Mouse (Mus musculus) erythroblast, adult 5-6 weeks (primary cell): ENCODE data around the gene Tacc2. TPM values are rescaled to one million over a fixed set of nuclear protein-coding genes. Genes with fewer than 3 reads are reported as not detected.

Source experiments
- ATAC-seq: replicated peaks from 2 replicates; pipeline ENCODE4 v1.8.0; 2016; ENCODE audit warnings: moderate number of reproducible peaks, mild to moderate bottlenecking, moderate TSS enrichment, inconsistent platforms; ENCODE audit not compliant: poor library complexity, low FRiP score, severe bottlenecking
- total RNA-seq, 2 experiments: library from RNA; stranded (forward) in 1 of 2; stranded (reverse) in 1 of 2; fragments of 150-400 nt in 1 of 2; fragments of 200-764, 138-1000 nt in 1 of 2; gene quantifications; 2 replicates each; pipeline versions ENCODE4 v1.2.3 to v1.2.4; 2015 to 2017; ENCODE audit warnings: low replicate concordance in 2 of 2

Tacc2 gene
- total RNA-seq, 2 experiments from 2014 or later: 0.19 to 2.5 TPM

- no peak for ATAC-seq
These were observed 173.7 kb downstream of the Tacc2 start for GRCm38 (mm10) chr7:130750752-130751490.

GRCm38 (mm10) chr7:130751678-130752077, 174.4 kb downstream of the Tacc2 start:
- ATAC-seq: no peak

- ATAC-seq: no peak
These were observed 177.6 kb downstream of the Tacc2 start for GRCm38 (mm10) chr7:130754790-130755189.

GRCm38 (mm10) chr7:130756343-130756835, 179.2 kb downstream of the Tacc2 start:
- no peak for ATAC-seq

GRCm38 (mm10) chr7:130757326-130757865, 180.2 kb downstream of the Tacc2 start:
- no peak for ATAC-seq

GRCm38 (mm10) chr7:130762071-130762897, 185.0 kb downstream of the Tacc2 start:
- peak; percentile 61 for ATAC-seq

- ATAC-seq: no peak
These were observed 186.9 kb downstream of the Tacc2 start for GRCm38 (mm10) chr7:130764160-130764559.

- ATAC-seq: no peak
These were observed 189.4 kb downstream of the Tacc2 start for GRCm38 (mm10) chr7:130766411-130767170.

GRCm38 (mm10) chr7:130768151-130768550, 190.9 kb downstream of the Tacc2 start:
- no peak for ATAC-seq

GRCm38 (mm10) chr7:130770707-130771106, 193.5 kb downstream of the Tacc2 start:
- ATAC-seq: peak; percentile 65; the same call in 1 of the 2 replicates

- ATAC-seq: no peak
These were observed 196.1 kb downstream of the Tacc2 start for GRCm38 (mm10) chr7:130773171-130773830.

GRCm38 (mm10) chr7:130773914-130774630, 196.8 kb downstream of the Tacc2 start, which contains the start of gene Btbd16:
Btbd16 (plus strand) TSS chr7:130774069.
- no peak for ATAC-seq

- ATAC-seq: no peak
These were observed 203.7 kb downstream of the Tacc2 start for GRCm38 (mm10) chr7:130780866-130781419.

GRCm38 (mm10) chr7:130782501-130783050, 205.3 kb downstream of the Tacc2 start:
- no peak for ATAC-seq

GRCm38 (mm10) chr7:130785923-130786575, 208.8 kb downstream of the Tacc2 start:
- ATAC-seq: no peak

- ATAC-seq: no peak
These were observed 209.5 kb downstream of the Tacc2 start for GRCm38 (mm10) chr7:130786708-130787107.

- ATAC-seq: no peak
These were observed 210.3 kb downstream of the Tacc2 start for GRCm38 (mm10) chr7:130787537-130787936.
